Mouse (Mus musculus): ENCODE measurements at regions not wholly inside any gene's neighbourhood (a gene's known extent, or its start where the extent isn't known, plus 50 kb on each side); places are given as distances from the start of the nearest gene placed in this dataset.

DNA sequence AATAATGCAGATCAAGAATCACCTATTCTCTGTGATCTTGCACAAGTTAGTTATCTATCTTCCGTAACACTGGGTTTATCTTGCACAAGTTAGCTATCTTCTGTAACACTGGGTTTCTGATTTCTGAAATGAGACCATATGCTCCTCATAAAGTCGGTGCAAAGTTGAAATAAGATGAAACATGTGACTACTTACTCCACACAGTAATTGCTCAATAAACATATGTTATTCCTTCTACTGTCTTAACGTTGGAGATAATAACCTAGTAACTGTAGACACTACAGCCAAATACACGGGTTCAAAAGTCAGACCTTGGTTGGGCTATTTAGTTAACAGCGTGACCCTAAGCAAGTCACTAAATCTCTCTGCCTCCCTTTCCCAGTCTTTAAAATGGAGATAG is 65.8 kb upstream of the Atp11b start:
- no peak for DNase-seq

DNA sequence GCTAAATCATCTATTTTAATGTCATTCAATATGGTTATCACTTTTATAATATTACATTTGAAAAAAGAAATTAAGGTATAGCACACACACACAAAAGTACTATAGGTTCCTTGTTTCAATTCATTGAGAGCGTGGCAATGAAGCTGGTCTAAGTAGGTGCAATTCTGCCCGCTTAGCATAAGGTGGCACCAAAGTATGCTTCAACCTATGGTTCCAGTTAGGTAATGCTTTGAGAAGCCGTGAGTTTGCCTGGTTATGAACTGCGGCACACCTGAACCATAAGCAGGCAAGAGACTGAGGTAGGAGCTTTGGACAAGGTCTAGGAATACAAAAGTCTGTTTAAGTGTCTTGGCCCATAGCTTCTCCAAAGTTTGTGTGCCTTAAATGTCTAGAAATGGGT is 65.1 kb upstream of the Atp11b start:
- peak in 1 of 2 experiments; percentile 11 for DNase-seq

DNA sequence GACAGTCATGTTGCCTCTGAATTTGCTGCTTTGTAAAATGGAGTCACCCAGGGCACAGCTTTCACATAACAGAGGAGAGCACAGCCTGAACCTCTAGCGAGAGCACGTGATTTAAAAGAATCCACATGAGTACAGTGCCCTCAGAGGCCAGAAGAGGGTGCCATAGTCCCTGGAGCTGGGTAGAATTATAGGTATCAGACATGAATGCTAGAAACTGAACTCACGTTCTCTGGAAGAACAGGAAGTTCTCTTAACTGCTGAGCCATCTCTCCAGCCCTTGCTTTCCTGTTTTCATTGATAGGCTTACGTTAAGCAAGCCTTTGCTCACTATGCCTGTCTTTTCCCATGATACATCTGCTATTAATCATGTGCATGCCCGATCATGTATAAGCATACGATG is 60.9 kb upstream of the Atp11b start:
- peak; percentile 71 to 77 for DNase-seq

DNA sequence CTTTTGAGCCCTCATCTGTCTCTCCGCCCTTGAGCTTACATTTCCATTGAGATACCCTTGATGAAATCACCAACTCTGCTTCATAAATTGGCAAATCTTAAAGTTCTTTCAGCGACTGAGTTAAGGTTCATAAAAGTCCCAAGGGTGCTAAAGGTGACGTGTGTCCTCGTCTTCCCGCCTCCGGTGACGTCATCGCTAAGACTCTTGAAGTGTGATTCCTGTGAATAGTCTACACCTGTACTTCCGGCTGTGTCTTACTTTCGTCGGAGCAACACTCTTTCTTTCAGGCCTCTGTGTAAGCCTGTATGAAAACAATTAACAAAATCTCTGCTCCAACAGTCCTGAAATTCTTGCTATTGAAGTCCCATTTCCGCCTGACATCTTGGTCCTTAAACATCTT is 60.4 kb upstream of the Atp11b start:
- no peak for DNase-seq

- no peak for DNase-seq
Measured at GRCm38 (mm10) chr3:35694241-35694640, 59.7 kb upstream of the Atp11b start.

- DNase-seq: no peak
Measured at GRCm38 (mm10) chr3:35695859-35696258, 58.0 kb upstream of the Atp11b start.

- DNase-seq: no peak
Measured at GRCm38 (mm10) chr3:35699266-35699665, 54.6 kb upstream of the Atp11b start.

DNA sequence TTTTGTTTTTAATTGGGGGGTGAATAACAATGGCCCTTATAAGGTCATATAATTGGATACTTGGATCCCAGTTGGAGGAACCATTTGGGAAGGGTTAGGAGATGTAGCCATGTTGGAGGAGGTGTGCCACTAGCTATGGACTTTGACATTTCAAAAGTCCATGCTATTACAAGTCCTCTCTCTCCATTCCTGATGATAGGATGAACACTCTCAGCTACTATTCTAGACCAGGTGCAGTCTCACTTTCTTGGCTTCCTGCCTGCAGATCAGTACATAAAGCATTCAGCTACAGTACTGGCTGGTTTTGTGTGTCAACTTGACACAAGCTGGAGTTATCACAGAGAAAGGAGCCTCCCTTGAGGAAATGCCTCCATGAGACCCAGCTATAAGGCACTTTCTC is 53.9 kb upstream of the Atp11b start:
- DNase-seq: no peak

- no peak for DNase-seq
Measured at GRCm38 (mm10) chr3:35703528-35704327, 50.2 kb upstream of the Atp11b start.

All from kidney, postnatal 25 days (tissue).